7 mouse cellular contexts compared by ENCODE assay signal in the genomic region with DNA sequence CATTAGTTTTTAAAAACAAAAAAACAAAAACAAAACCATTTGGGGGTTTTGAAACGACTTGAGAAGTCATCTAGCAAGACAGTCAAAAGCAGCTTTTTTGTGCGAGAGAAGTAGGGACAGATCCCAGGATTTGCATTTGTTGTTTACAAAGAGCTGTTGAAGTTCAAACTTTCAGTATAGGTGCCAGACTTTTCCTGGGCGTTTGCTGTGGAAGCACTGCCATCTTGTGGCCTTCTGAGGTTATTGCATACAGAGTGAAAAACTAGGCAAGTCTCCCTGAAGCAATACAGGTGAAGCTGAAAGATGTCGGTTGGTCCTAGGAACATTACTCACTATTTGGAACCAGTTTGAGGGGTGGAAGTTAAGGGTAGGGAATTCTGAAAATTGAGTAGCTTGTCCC.
DNase-seq lines count a peak whose midpoint lies in the region; ATAC-seq lines count a peak whose summit lies in the region.

No protein-coding gene starts in this region.

- 6% methylated on average over 4 of the region's 4 CpGs for WGBS in embryonic facial prominence, embryonic 15.5 days
- WGBS in limb, embryonic 13.5 days = 6% methylated on average over 4 of the region's 4 CpGs

- no peaks in the 10 kb centered on the region for H3K36me3 ChIP-seq in embryonic facial prominence, embryonic 15.5 days
- H3K36me3 ChIP-seq in limb, embryonic 13.5 days = no peaks in the 10 kb centered on the region

- peaks cover 15% of the 10 kb centered on the region for H3K4me1 ChIP-seq in embryonic facial prominence, embryonic 15.5 days
- peaks cover 15% of the 10 kb centered on the region for H3K4me1 ChIP-seq in limb, embryonic 13.5 days

- H3K4me3 ChIP-seq in embryonic facial prominence, embryonic 15.5 days (replicated peaks) = no peak overlapping the region
- H3K4me3 ChIP-seq in limb, embryonic 13.5 days = no peak overlapping the region

- no peak overlapping the region for H3K4me2 ChIP-seq in embryonic facial prominence, embryonic 15.5 days (replicated peaks)
- H3K4me2 ChIP-seq in limb, embryonic 13.5 days (replicated peaks) = no peak overlapping the region

- H3K9ac ChIP-seq in embryonic facial prominence, embryonic 15.5 days = no peak overlapping the region
- H3K9ac ChIP-seq in limb, embryonic 13.5 days = no peak overlapping the region

- ATAC-seq in embryonic facial prominence, embryonic 15.5 days (ENCODE audit: insufficient number of reproducible peaks, low FRiP score, low TSS enrichment, low read depth) = no peak
- ATAC-seq in limb, embryonic 13.5 days (ENCODE audit: low FRiP score, low read depth) = no peak

- H3K27ac ChIP-seq in embryonic facial prominence, embryonic 15.5 days (replicated peaks) = peak overlapping the region; percentile 81
- peak overlapping the region; percentile 48 for H3K27ac ChIP-seq in limb, embryonic 13.5 days

- no peaks in the 10 kb centered on the region for H3K27me3 ChIP-seq in embryonic facial prominence, embryonic 15.5 days
- H3K27me3 ChIP-seq in limb, embryonic 13.5 days = no peaks in the 10 kb centered on the region

- DNase-seq in 3T3-L1 (ENCODE audit: low read depth, low spot score) (peak; percentile 70), A20 (ENCODE audit: low read depth, low spot score) (peak; percentile 37)
- peak; percentile 80 for DNase-seq in brain, adult 2 months (ENCODE audit: low read depth, low spot score)
- peak; percentile 28 to 70 for DNase-seq in kidney, adult 8-10 months
- DNase-seq in retina, postnatal 7 days (ENCODE audit: low read depth, low spot score) = peak; percentile 35

- 0 out of 2 replicates have a peak, but pooled peaks cover 4% of the 10 kb centered on the region for H3K9me3 ChIP-seq in embryonic facial prominence, embryonic 15.5 days (replicated peaks)
- H3K9me3 ChIP-seq in limb, embryonic 13.5 days = no peaks in the 10 kb centered on the region
